Mouse (Mus musculus) cerebellum, adult 11-12 months (tissue): ENCODE data around the gene Galnt18.

Experiments
- DNase-seq: peaks from one replicate; pipeline ENCODE4 v3.0.0; 2022

The Galnt18 gene

DNA sequence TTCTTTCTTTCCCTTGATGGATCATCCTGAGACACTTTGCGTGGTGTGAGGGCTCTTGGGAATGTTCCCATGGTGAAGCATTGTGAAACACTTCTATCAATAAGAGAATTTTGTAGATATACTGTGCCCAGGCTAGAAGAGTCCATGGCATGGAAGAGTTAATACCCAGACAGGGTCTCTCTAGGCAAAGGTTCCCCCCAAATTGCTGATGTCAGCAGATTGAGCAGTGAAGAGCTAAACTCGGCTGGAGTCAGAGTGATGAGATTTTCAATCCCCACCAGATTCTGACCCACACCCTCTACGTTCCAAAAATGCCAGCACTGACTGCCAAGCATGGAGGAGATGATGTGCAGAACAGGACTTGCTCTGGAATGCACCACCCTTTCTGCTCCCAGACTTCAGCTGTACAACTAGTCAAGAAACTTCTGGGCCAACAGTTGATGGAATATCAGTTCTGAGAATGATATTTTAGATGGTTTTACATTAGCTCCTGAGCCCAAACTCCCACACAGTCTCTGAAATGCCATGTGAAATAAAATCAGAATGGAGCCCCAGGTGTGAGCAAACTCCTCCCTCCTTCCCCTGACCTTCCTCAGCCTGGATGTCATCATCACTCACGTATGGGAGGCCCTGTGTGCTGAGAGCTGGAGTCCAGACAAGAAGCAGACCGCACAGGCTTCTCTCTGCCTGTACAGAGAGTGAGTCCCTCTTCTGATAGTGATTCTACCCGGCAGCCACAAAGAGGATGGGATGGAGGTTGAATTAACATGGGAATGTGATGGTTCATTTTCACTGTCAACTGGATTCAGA, 329.3 kb downstream of the Galnt18 start:
- DNase-seq, result no peak

DNA sequence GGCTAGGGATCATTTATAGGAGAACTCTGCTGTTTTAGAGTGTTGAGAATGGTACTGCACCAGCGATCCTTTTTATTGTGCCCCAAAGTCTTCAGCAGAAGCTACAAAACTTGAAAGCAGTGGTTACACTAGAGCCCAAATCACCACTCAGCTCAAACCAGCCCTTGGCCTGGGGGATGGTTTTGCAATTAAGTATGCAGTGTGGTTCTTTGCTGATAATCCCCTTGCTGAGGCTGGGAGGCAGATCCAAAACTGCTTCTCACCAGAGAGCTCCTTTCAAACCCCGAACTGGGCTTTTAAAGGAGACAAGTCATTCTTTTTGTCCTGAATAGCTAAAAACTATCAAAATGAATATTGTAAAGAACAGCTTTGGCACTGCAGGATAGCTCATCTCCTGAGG, 346.6 kb downstream of the Galnt18 start:
- no peak for DNase-seq

DNA sequence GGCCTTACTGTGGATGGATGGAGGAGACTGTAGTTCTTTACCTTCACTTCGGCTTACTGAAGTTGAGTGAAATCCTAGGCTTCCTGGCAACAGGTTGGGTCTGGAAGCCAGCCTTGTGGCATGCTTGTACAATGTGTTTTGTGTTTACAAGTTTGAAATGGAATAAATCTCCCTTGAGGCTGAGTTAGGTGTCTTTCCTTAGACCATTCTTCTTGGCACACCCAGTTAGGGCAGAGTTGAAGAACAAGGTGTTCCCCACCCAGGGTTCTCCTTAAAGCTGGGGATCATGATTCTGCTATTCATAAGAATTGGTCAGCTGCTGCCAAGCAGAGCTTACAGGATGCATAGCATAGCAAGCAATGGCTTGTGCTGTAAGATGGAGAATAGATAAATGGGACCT, 352.4 kb downstream of the Galnt18 start:
- no peak for DNase-seq
